Mouse (Mus musculus): ENCODE results near the gene Kctd13.

Kctd13 gene

GRCm38 (mm10) chr7:126978841-126979240 lies 50.2 kb downstream of the Kctd13 start:
- no peak for DNase-seq (ENCODE audit: extremely low read depth, insufficient read length, low spot score)

- no peak for DNase-seq (ENCODE audit: extremely low read depth, insufficient read length, low spot score)
These were observed 52.9 kb downstream of the Kctd13 start for GRCm38 (mm10) chr7:126981601-126982000.

GRCm38 (mm10) chr7:126982054-126982453 lies 53.4 kb downstream of the Kctd13 start:
- DNase-seq (ENCODE audit: extremely low read depth, insufficient read length, low spot score): no peak

- DNase-seq (ENCODE audit: extremely low read depth, insufficient read length, low spot score): no peak
These were observed 54.4 kb downstream of the Kctd13 start for GRCm38 (mm10) chr7:126983113-126983512.

GRCm38 (mm10) chr7:126984667-126985444 lies 56.2 kb downstream of the Kctd13 start:
- no peak for DNase-seq (ENCODE audit: extremely low read depth, insufficient read length, low spot score)

GRCm38 (mm10) chr7:126986319-126986718 lies 57.6 kb downstream of the Kctd13 start:
- no peak for DNase-seq (ENCODE audit: extremely low read depth, insufficient read length, low spot score)

- no peak for DNase-seq (ENCODE audit: extremely low read depth, insufficient read length, low spot score)
These were observed 60.1 kb downstream of the Kctd13 start for GRCm38 (mm10) chr7:126988816-126989215.

All from 3134 (cell line).